Mouse (Mus musculus) neural tube, embryonic 13.5 days (tissue): Measurements from ENCODE around the gene Map4. TPM values are rescaled to one million over a fixed set of nuclear protein-coding genes. Genes with fewer than 3 reads are reported as not detected.

Experiments used
- ATAC-seq: fragments of 200-750 bp; cut with Nextera tagmentation; 2 replicates; pipeline ENCODE4 v1.8.0; 2017; ENCODE audit warnings: low read depth, mild to moderate bottlenecking, moderate TSS enrichment, moderate library complexity
- H3K27ac ChIP-seq: fragments of 300-500 bp; sonication (generic); replicated peaks from 2 replicates; pipeline ENCODE4 v1.5.1; 2015; ENCODE audit warnings: moderate library complexity, mild to moderate bottlenecking, inconsistent platforms
- H3K27me3 ChIP-seq: fragments of 300-500 bp; sonication (generic); 2 replicates; pipeline ENCODE4 v1.6.1; 2015; ENCODE audit warnings: mild to moderate bottlenecking, inconsistent platforms
- H3K36me3 ChIP-seq: fragments of 300-500 bp; sonication (generic); 2 replicates; pipeline ENCODE4 v1.6.1; 2015; ENCODE audit warnings: mild to moderate bottlenecking, inconsistent platforms
- H3K4me1 ChIP-seq: fragments of 300-500 bp; sonication (generic); replicated peaks from 2 replicates; pipeline ENCODE4 v1.6.1; 2015; ENCODE audit warnings: inconsistent platforms
- H3K4me2 ChIP-seq: fragments of 300-500 bp; sonication (generic); 2 replicates; pipeline ENCODE4 v1.6.1; 2015; ENCODE audit warnings: inconsistent platforms, mild to moderate bottlenecking, moderate library complexity
- H3K4me3 ChIP-seq: fragments of 300-500 bp; sonication (generic); 2 replicates; pipeline ENCODE4 v1.5.1; 2015; ENCODE audit warnings: mild to moderate bottlenecking, inconsistent platforms
- H3K9ac ChIP-seq: fragments of 300-500 bp; sonication (generic); 2 replicates; pipeline ENCODE4 v1.6.1; 2015; ENCODE audit warnings: moderate library complexity, mild to moderate bottlenecking, inconsistent platforms
- H3K9me3 ChIP-seq: fragments of 300-500 bp; sonication (generic); 2 replicates; pipeline ENCODE4 v1.6.1; 2016; ENCODE audit warnings: inconsistent platforms
- WGBS: fragments of 180-500 bp; shearing (Covaris S2); methylation state at CpG from one replicate; pipeline ENCODE4 v1.1.7; 2015; 5-methylcytosine and 5-hydroxymethylcytosine counted together
- polyA plus RNA-seq: library from polyadenylated mRNA; unstranded; fragments of >200 nt; fragmentation: Nextera tagmentation; extraction: Ambion mirVana; gene quantifications from 2 replicates; pipeline ENCODE4 v1.2.1, GENCODE M21; 2015

Gene Map4
- polyA plus RNA-seq, 1 experiment from 2014 or later = 176 TPM

- Histone ChIP-seq H3K4me3 (no peak overlapping the region), H3K36me3 (no peaks in the 10 kb centered on the region), H3K4me1 (no peaks in the 10 kb centered on the region), H3K4me2 (no peak overlapping the region), H3K27ac (no peak overlapping the region), H3K9ac (no peak overlapping the region), H3K9me3 (no peaks in the 10 kb centered on the region), H3K27me3 (no peaks in the 10 kb centered on the region)
- 92% methylated on average over 3 of the region's 3 CpGs for WGBS
- ATAC-seq = no peak
Observed at GRCm38 (mm10) chr9:109900604-109901003, 30.7 kb upstream of the Map4 start.

GRCm38 (mm10) chr9:109902246-109902645, 29.0 kb upstream of the Map4 start:
- Histone ChIP-seq H3K4me3 (no peak overlapping the region), H3K27me3 (no peaks in the 10 kb centered on the region), H3K4me1 (no peaks in the 10 kb centered on the region), H3K4me2 (no peak overlapping the region), H3K36me3 (no peaks in the 10 kb centered on the region), H3K9me3 (no peaks in the 10 kb centered on the region), H3K9ac (no peak overlapping the region), H3K27ac (no peak overlapping the region)
- WGBS = 66% methylated on average over 4 of the region's 4 CpGs
- no peak for ATAC-seq

- no peak overlapping the region for H3K4me2 ChIP-seq
Observed at GRCm38 (mm10) chr9:109902740-109903139, 28.5 kb upstream of the Map4 start.

GRCm38 (mm10) chr9:109907300-109907699, 24.0 kb upstream of the Map4 start:
- H3K4me1 ChIP-seq = no peaks in the 10 kb centered on the region
- 65% methylated on average over 8 of the region's 8 CpGs for WGBS
- H3K9me3 ChIP-seq = no peaks in the 10 kb centered on the region
- no peak overlapping the region for H3K4me3 ChIP-seq
- ATAC-seq = no peak
- no peak overlapping the region for H3K4me2 ChIP-seq
- no peaks in the 10 kb centered on the region for H3K27me3 ChIP-seq
- H3K36me3 ChIP-seq = no peaks in the 10 kb centered on the region
- no peak overlapping the region for H3K27ac ChIP-seq
- no peak overlapping the region for H3K9ac ChIP-seq

More at GRCm38 (mm10) chr9:109902740-109903139, 28.5 kb upstream of the Map4 start:
- Histone ChIP-seq H3K27ac (no peak overlapping the region), H3K36me3 (no peaks in the 10 kb centered on the region), H3K9ac (no peak overlapping the region), H3K9me3 (no peaks in the 10 kb centered on the region), H3K4me1 (no peaks in the 10 kb centered on the region), H3K27me3 (no peaks in the 10 kb centered on the region), H3K4me3 (no peak overlapping the region)
- WGBS = 59% methylated on average over 5 of the region's 5 CpGs
- ATAC-seq = no peak

- Histone ChIP-seq H3K27me3 (no peaks in the 10 kb centered on the region), H3K9ac (no peak overlapping the region), H3K27ac (no peak overlapping the region), H3K4me1 (no peaks in the 10 kb centered on the region), H3K36me3 (no peaks in the 10 kb centered on the region), H3K4me3 (no peak overlapping the region), H3K4me2 (no peak overlapping the region), H3K9me3 (no peaks in the 10 kb centered on the region)
- 78% methylated on average over 6 of the region's 6 CpGs for WGBS
- no peak for ATAC-seq
Observed at GRCm38 (mm10) chr9:109907774-109908465, 23.3 kb upstream of the Map4 start.

GRCm38 (mm10) chr9:109909102-109909501, 22.2 kb upstream of the Map4 start:
- 75% methylated on average over 8 of the region's 8 CpGs for WGBS
- H3K4me2 ChIP-seq = no peak overlapping the region
- H3K4me1 ChIP-seq = no peaks in the 10 kb centered on the region
- H3K36me3 ChIP-seq = no peaks in the 10 kb centered on the region
- no peaks in the 10 kb centered on the region for H3K9me3 ChIP-seq
- no peaks in the 10 kb centered on the region for H3K27me3 ChIP-seq
- no peak overlapping the region for H3K27ac ChIP-seq
- no peak overlapping the region for H3K9ac ChIP-seq
- H3K4me3 ChIP-seq = no peak overlapping the region
- ATAC-seq = no peak

GRCm38 (mm10) chr9:109909926-109910325, 21.3 kb upstream of the Map4 start:
- Histone ChIP-seq H3K9me3 (no peaks in the 10 kb centered on the region), H3K4me2 (no peak overlapping the region), H3K4me3 (no peak overlapping the region), H3K36me3 (no peaks in the 10 kb centered on the region), H3K27ac (no peak overlapping the region), H3K27me3 (no peaks in the 10 kb centered on the region), H3K4me1 (no peaks in the 10 kb centered on the region), H3K9ac (no peak overlapping the region)
- 93% methylated on average over 4 of the region's 4 CpGs for whole genome bisulfite sequencing
- ATAC-seq = no peak

GRCm38 (mm10) chr9:109911779-109912178, 19.5 kb upstream of the Map4 start:
- Histone ChIP-seq H3K9me3 (no peaks in the 10 kb centered on the region), H3K4me2 (no peak overlapping the region), H3K4me1 (no peaks in the 10 kb centered on the region), H3K27ac (no peak overlapping the region), H3K36me3 (no peaks in the 10 kb centered on the region), H3K27me3 (no peaks in the 10 kb centered on the region), H3K9ac (no peak overlapping the region), H3K4me3 (no peak overlapping the region)
- WGBS = 90% methylated on average over 7 of the region's 7 CpGs
- ATAC-seq = no peak

- Histone ChIP-seq H3K9me3 (no peaks in the 10 kb centered on the region), H3K27ac (no peak overlapping the region), H3K4me1 (no peaks in the 10 kb centered on the region), H3K36me3 (no peaks in the 10 kb centered on the region), H3K4me3 (no peak overlapping the region), H3K9ac (no peak overlapping the region), H3K27me3 (no peaks in the 10 kb centered on the region), H3K4me2 (no peak overlapping the region)
- WGBS = 61% methylated on average over 4 of the region's 4 CpGs
- ATAC-seq = no peak
Observed at GRCm38 (mm10) chr9:109914269-109914926, 16.9 kb upstream of the Map4 start.

GRCm38 (mm10) chr9:109917931-109918330, 13.3 kb upstream of the Map4 start:
- H3K36me3 ChIP-seq = no peaks in the 10 kb centered on the region
- H3K4me2 ChIP-seq = no peak overlapping the region
- no peaks in the 10 kb centered on the region for H3K27me3 ChIP-seq
- H3K27ac ChIP-seq = no peak overlapping the region
- no peak overlapping the region for H3K9ac ChIP-seq
- H3K4me3 ChIP-seq = no peak overlapping the region
- ATAC-seq = no peak
- no peaks in the 10 kb centered on the region for H3K4me1 ChIP-seq
- WGBS = 96% methylated on average over 2 of the region's 2 CpGs
- H3K9me3 ChIP-seq = no peaks in the 10 kb centered on the region

GRCm38 (mm10) chr9:109929131-109929530, 2.1 kb upstream of the Map4 start:
- Histone ChIP-seq H3K36me3 (no peaks in the 10 kb centered on the region), H3K9ac (no peak overlapping the region), H3K9me3 (no peaks in the 10 kb centered on the region), H3K4me1 (peaks cover 20% of the 10 kb centered on the region), H3K4me2 (no peak overlapping the region), H3K27ac (no peak overlapping the region), H3K27me3 (no peaks in the 10 kb centered on the region), H3K4me3 (no peak overlapping the region)
- no peak for ATAC-seq
- WGBS = 96% methylated on average over 3 of the region's 3 CpGs

GRCm38 (mm10) chr9:109930063-109930462, 1.2 kb upstream of the Map4 start:
- no peaks in the 10 kb centered on the region for H3K36me3 ChIP-seq
- H3K27me3 ChIP-seq = no peaks in the 10 kb centered on the region
- no peaks in the 10 kb centered on the region for H3K9me3 ChIP-seq
- no peak for ATAC-seq
- peaks cover 27% of the 10 kb centered on the region for H3K4me1 ChIP-seq
- WGBS = 96% methylated on average over 5 of the region's 5 CpGs
- H3K4me2 ChIP-seq = no peak overlapping the region
- H3K27ac ChIP-seq = no peak overlapping the region
- no peak overlapping the region for H3K4me3 ChIP-seq
- H3K9ac ChIP-seq = no peak overlapping the region

- no peak for ATAC-seq
- Histone ChIP-seq H3K9me3 (no peaks in the 10 kb centered on the region), H3K36me3 (no peaks in the 10 kb centered on the region), H3K4me1 (peaks cover 27% of the 10 kb centered on the region), H3K27ac (peak overlapping the region; percentile 96), H3K4me2 (peak overlapping the region; percentile 79), H3K4me3 (peak overlapping the region; percentile 86), H3K27me3 (no peaks in the 10 kb centered on the region), H3K9ac (peak overlapping the region; percentile 90; the same call in 1 of the 2 replicates)
- 76% methylated on average over 6 of the region's 6 CpGs for WGBS
Observed at GRCm38 (mm10) chr9:109930752-109931151, 508 bp upstream of the Map4 start.
